Mouse (Mus musculus) midbrain, postnatal 0 days (tissue): Measurements from ENCODE around the gene Gm7030. TPM values are rescaled to one million over a fixed set of nuclear protein-coding genes. Genes with fewer than 3 reads are reported as not detected.
"Not testable (repeated sequence)": the region's sequence is repeated elsewhere in the genome, so short reads cannot be mapped to it uniquely, and the experiment has no call there.

Source experiments
- ATAC-seq: fragments of 200-750 bp; cut with Nextera tagmentation; 2 replicates; pipeline ENCODE4 v1.8.0; 2017; ENCODE audit warnings: moderate number of reproducible peaks, mild to moderate bottlenecking, moderate TSS enrichment, moderate library complexity; ENCODE audit not compliant: low FRiP score
- DNase-seq: peaks from one replicate; pipeline ENCODE4 v3.0.0-alpha.2; 2015; ENCODE audit warnings: low spot score
- H3K27ac ChIP-seq: fragments of 300-500 bp; sonication (generic); 2 replicates; pipeline ENCODE4 v1.5.1; 2014; ENCODE audit warnings: low read depth, mild to moderate bottlenecking, low read length, mixed read lengths
- H3K27me3 ChIP-seq: fragments of 300-500 bp; sonication (generic); 2 replicates; pipeline ENCODE4 v1.6.1; 2014; ENCODE audit warnings: low read length, control low read depth, mixed read lengths; ENCODE audit not compliant: insufficient read depth
- H3K36me3 ChIP-seq: fragments of 300-500 bp; sonication (generic); 2 replicates; pipeline ENCODE4 v1.6.1; 2014; ENCODE audit warnings: low read length, control low read depth, mixed read lengths; ENCODE audit not compliant: insufficient read depth
- H3K4me1 ChIP-seq: fragments of 300-500 bp; sonication (generic); 2 replicates; pipeline ENCODE4 v1.6.1; 2014; ENCODE audit warnings: mild to moderate bottlenecking, control low read depth, antibody characterized with exemption, low read length, mixed read lengths; ENCODE audit not compliant: insufficient read depth
- H3K4me2 ChIP-seq: fragments of 300-500 bp; sonication (generic); 2 replicates; pipeline ENCODE4 v1.6.1; 2014; ENCODE audit warnings: low read depth, mild to moderate bottlenecking, low read length, mixed read lengths; ENCODE audit not compliant: poor library complexity, severe bottlenecking
- H3K4me3 ChIP-seq: fragments of 300-500 bp; sonication (generic); 2 replicates; pipeline ENCODE4 v1.5.1; 2014; ENCODE audit warnings: low read depth, mild to moderate bottlenecking, low read length, moderate library complexity
- H3K9ac ChIP-seq: fragments of 300-500 bp; sonication (generic); replicated peaks from 2 replicates; pipeline ENCODE4 v1.6.1; 2014; ENCODE audit warnings: mild to moderate bottlenecking, low read length, moderate library complexity, mixed read lengths; ENCODE audit not compliant: poor library complexity, severe bottlenecking
- H3K9me3 ChIP-seq: fragments of 300-500 bp; sonication (generic); 2 replicates; pipeline ENCODE4 v1.6.1; 2016; ENCODE audit warnings: low read length, control low read depth
- CTCF ChIP-seq: IDR thresholded peaks from 2 replicates; pipeline ENCODE4 v1.5.1; 2016; ENCODE audit warnings: antibody characterized with exemption, mild to moderate bottlenecking
- WGBS: fragments of 180-500 bp; shearing (Covaris S2); extraction: QIAGEN DNeasy Blood & Tissue Kit; methylation state at CpG from one replicate; pipeline ENCODE4 v1.1.7; 2014; 5-methylcytosine and 5-hydroxymethylcytosine counted together
- polyA plus RNA-seq: library from polyadenylated mRNA; unstranded; fragments of >200 nt; fragmentation: Nextera tagmentation; extraction: Ambion mirVana; gene quantifications from 2 replicates; pipeline ENCODE4 v1.2.1, GENCODE M21; 2015
- total RNA-seq: library from RNA; depleted of rRNA; stranded (reverse); fragments of >200 nt; gene quantifications from 2 replicates; pipeline ENCODE4 v1.2.3, GENCODE M21; 2014

The Gm7030 gene
- total and polyA plus RNA-seq, 2 experiments from 2014 or later = not detected

- peaks cover 45% of the 10 kb centered on the region for H3K27me3 ChIP-seq
Observed at GRCm38 (mm10) chr17:36168039-36168652, 38.9 kb upstream of the Gm7030 start, which contains the start of gene Gm8909. Gm8909 (minus strand) TSS chr17:36168537.

GRCm38 (mm10) chr17:36167306-36168038 lies 38.2 kb upstream of the Gm7030 start:
- Histone ChIP-seq H3K4me1 (no peaks in the 10 kb centered on the region), H3K27me3 (peaks cover 46% of the 10 kb centered on the region), H3K9ac (no peak overlapping the region), H3K27ac (no peak overlapping the region), H3K9me3 (no peaks in the 10 kb centered on the region), H3K36me3 (no peaks in the 10 kb centered on the region), H3K4me3 (peak overlapping the region; percentile 16), H3K4me2 (peak overlapping the region; percentile 30)
- no peak for ATAC-seq
- no peak for DNase-seq
- 2% methylated on average over 43 of the region's 51 CpGs for WGBS
- no peak for TF ChIP-seq CTCF

More at GRCm38 (mm10) chr17:36168039-36168652, 38.9 kb upstream of the Gm7030 start, which contains the start of gene Gm8909:
- peak within 1 kb of the TSS; percentile 30 for H3K4me2 ChIP-seq
- DNase-seq = no peak
- no peaks in the 10 kb centered on the region for H3K4me1 ChIP-seq
- peak within 1 kb of the TSS; percentile 16 for H3K4me3 ChIP-seq
- no peak for ATAC-seq
- no peak within 1 kb of the TSS for H3K9ac ChIP-seq
- no peaks in the 10 kb centered on the region for H3K9me3 ChIP-seq
- WGBS = 1% methylated on average over 57 of the region's 63 CpGs
- H3K27ac ChIP-seq = no peak within 1 kb of the TSS
- no peaks in the 10 kb centered on the region for H3K36me3 ChIP-seq
- TF ChIP-seq CTCF = no peak

- 13% methylated on average over 2 of the region's 2 CpGs for WGBS
- not testable (repeated sequence) for H3K4me1 ChIP-seq, H3K4me2 ChIP-seq, H3K9me3 ChIP-seq, DNase-seq, H3K9ac ChIP-seq, H3K4me3 ChIP-seq, H3K27ac ChIP-seq, ATAC-seq, H3K36me3 ChIP-seq
- H3K27me3 ChIP-seq = peaks cover 52% of the 10 kb centered on the region
Observed at GRCm38 (mm10) chr17:36166901-36167300, 37.7 kb upstream of the Gm7030 start.

GRCm38 (mm10) chr17:36161129-36162051 lies 32.2 kb upstream of the Gm7030 start:
- no peak for ATAC-seq
- Histone ChIP-seq H3K4me2 (peak overlapping the region; percentile 20; the same call in 1 of the 2 replicates), H3K36me3 (no peaks in the 10 kb centered on the region), H3K9me3 (no peaks in the 10 kb centered on the region), H3K27ac (no peak overlapping the region), H3K27me3 (peaks cover 52% of the 10 kb centered on the region), H3K4me3 (peak overlapping the region; percentile 16), H3K4me1 (no peaks in the 10 kb centered on the region), H3K9ac (no peak overlapping the region)
- TF ChIP-seq CTCF = no peak
- WGBS = 3% methylated on average over 45 of the region's 56 CpGs
- DNase-seq = no peak

- DNase-seq, H3K36me3 ChIP-seq, H3K9ac ChIP-seq, H3K4me1 ChIP-seq, H3K27ac ChIP-seq, ATAC-seq, H3K9me3 ChIP-seq: not testable (repeated sequence)
- 9% methylated on average over 11 of the region's 11 CpGs for WGBS
- H3K4me2 ChIP-seq = peak overlapping the region; percentile 41; the same call in 1 of the 2 replicates
- peak overlapping the region; percentile 30; the same call in 1 of the 2 replicates for H3K4me3 ChIP-seq
- H3K27me3 ChIP-seq = peaks cover 45% of the 10 kb centered on the region
Observed at GRCm38 (mm10) chr17:36158264-36158663, 29.0 kb upstream of the Gm7030 start.

GRCm38 (mm10) chr17:36157782-36158181 lies 28.6 kb upstream of the Gm7030 start:
- H3K36me3 ChIP-seq, ATAC-seq, H3K9me3 ChIP-seq, H3K4me1 ChIP-seq, DNase-seq, H3K9ac ChIP-seq, H3K27ac ChIP-seq: not testable (repeated sequence)
- H3K4me2 ChIP-seq = peak overlapping the region; percentile 41
- peak overlapping the region; percentile 30 for H3K4me3 ChIP-seq
- H3K27me3 ChIP-seq = peaks cover 45% of the 10 kb centered on the region
- WGBS = under 1% methylated on average over 36 of the region's 36 CpGs
